Mouse (Mus musculus): ENCODE measurements around the gene Gm34302. TPM values are rescaled to one million over a fixed set of nuclear protein-coding genes. Genes with fewer than 3 reads are reported as not detected.

The Gm34302 gene
- polyA plus RNA-seq, 1 experiment from 2014 or later: not detected

DNA sequence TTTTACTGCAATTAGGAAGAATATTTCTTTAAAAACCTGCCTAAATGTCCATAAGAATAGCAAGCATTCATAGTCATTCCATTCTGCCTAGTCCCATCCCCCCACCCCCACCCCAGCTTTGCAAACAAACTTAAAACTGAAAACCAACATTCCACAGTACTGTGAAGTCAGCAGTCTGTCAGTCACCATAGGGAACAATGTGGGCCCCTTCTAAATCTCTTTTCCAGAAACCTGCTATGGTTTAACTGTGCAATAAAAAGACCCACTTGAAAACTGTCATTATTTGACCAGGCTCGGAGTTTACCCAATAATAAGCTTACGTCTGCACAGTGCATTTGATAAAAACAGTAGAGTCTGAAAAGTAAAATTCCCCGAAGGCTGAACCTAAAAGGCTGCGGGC, 9.9 kb upstream of the Gm34302 start:
- no peaks in the 10 kb centered on the region for H3K36me3 ChIP-seq (ENCODE audit: control insufficient read depth, insufficient read depth, low read length)
- no peak overlapping the region for H3K27ac ChIP-seq (ENCODE audit: low read depth, low read length)
- ATAC-seq (ENCODE audit: low read depth): no peak
- H3K4me1 ChIP-seq (ENCODE audit: control insufficient read depth, insufficient read depth, low read length): no peaks in the 10 kb centered on the region
- no peaks in the 10 kb centered on the region for H3K9me3 ChIP-seq (ENCODE audit: control insufficient read depth, low read length)
- no peak overlapping the region for H3K9ac ChIP-seq (replicated peaks; ENCODE audit: low read depth, low read length)
- 70% methylated on average over 4 of the region's 4 CpGs for WGBS
- H3K4me2 ChIP-seq (ENCODE audit: low read depth, low read length): no peak overlapping the region
- H3K27me3 ChIP-seq (ENCODE audit: control insufficient read depth, insufficient read depth, low read length): no peaks in the 10 kb centered on the region
- H3K4me3 ChIP-seq (ENCODE audit: low read depth, low read length): no peak overlapping the region

DNA sequence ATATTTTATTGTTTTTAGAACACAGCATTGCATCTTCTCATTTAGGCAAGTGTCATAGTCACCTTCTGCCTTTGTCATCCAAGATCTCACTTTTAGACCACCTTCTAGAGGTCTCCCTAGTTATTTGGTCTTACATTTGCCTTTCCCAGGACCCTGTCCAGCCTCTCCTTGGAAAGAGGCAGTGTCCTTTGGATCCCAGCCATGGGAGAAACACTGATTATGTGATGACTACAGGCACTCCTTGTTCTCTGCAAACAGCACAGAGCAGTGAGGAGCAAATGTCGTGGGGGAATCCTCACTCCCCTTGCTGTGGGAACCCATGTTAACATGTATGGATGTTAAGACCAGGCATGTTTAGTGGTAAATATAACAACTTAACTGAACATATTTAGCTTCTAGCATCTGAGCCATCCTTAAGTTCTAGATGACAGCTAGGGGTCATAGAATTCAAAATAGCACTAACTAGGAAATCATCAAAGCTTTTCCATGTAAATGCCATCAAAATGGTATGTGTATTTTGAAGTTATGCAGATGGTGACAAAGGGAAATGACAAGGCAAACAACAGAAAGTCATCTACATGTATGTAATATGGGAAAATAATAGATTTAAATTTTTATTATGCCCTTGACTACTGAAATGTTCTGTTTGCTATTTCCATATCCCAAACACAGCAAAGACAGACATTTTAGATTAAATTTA, 43.1 kb downstream of the Gm34302 start:
- WGBS: 77% methylated on average over 1 of the region's 1 CpGs
- H3K9ac ChIP-seq (replicated peaks; ENCODE audit: low read depth, low read length): no peak overlapping the region
- no peaks in the 10 kb centered on the region for H3K9me3 ChIP-seq (ENCODE audit: control insufficient read depth, low read length)
- H3K27me3 ChIP-seq (ENCODE audit: control insufficient read depth, insufficient read depth, low read length): no peaks in the 10 kb centered on the region
- H3K36me3 ChIP-seq (ENCODE audit: control insufficient read depth, insufficient read depth, low read length): no peaks in the 10 kb centered on the region
- H3K4me1 ChIP-seq (ENCODE audit: control insufficient read depth, insufficient read depth, low read length): no peaks in the 10 kb centered on the region
- no peak overlapping the region for H3K27ac ChIP-seq (ENCODE audit: low read depth, low read length)
- ATAC-seq (ENCODE audit: low read depth): no peak
- H3K4me2 ChIP-seq (ENCODE audit: low read depth, low read length): no peak overlapping the region
- H3K4me3 ChIP-seq (ENCODE audit: low read depth, low read length): no peak overlapping the region

DNA sequence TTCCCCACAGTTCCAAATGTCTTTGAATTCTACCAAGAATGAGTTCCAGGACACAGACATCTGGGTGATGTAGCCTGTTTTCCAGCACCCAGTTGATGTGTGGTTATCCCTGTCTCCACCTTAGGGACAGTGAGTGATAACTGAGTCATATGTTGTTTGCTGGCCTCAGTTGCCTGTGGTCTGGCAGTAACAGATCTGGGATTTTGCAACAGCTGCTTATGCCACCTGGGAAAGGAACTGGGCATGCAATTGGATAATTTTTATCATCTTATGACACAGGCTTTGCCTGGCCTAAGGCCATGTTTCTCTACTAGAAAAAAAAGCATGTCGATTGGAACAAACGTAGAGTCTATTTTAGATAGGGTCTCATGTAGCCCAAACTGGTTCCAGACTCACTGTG, 43.9 kb downstream of the Gm34302 start:
- no peaks in the 10 kb centered on the region for H3K36me3 ChIP-seq (ENCODE audit: control insufficient read depth, insufficient read depth, low read length)
- no peak overlapping the region for H3K4me2 ChIP-seq (ENCODE audit: low read depth, low read length)
- no peak for ATAC-seq (ENCODE audit: low read depth)
- H3K4me3 ChIP-seq (ENCODE audit: low read depth, low read length): no peak overlapping the region
- no peaks in the 10 kb centered on the region for H3K27me3 ChIP-seq (ENCODE audit: control insufficient read depth, insufficient read depth, low read length)
- 88% methylated on average over 2 of the region's 2 CpGs for WGBS
- H3K9me3 ChIP-seq (ENCODE audit: control insufficient read depth, low read length): no peaks in the 10 kb centered on the region
- no peaks in the 10 kb centered on the region for H3K4me1 ChIP-seq (ENCODE audit: control insufficient read depth, insufficient read depth, low read length)
- no peak overlapping the region for H3K27ac ChIP-seq (ENCODE audit: low read depth, low read length)
- H3K9ac ChIP-seq (replicated peaks; ENCODE audit: low read depth, low read length): no peak overlapping the region

DNA sequence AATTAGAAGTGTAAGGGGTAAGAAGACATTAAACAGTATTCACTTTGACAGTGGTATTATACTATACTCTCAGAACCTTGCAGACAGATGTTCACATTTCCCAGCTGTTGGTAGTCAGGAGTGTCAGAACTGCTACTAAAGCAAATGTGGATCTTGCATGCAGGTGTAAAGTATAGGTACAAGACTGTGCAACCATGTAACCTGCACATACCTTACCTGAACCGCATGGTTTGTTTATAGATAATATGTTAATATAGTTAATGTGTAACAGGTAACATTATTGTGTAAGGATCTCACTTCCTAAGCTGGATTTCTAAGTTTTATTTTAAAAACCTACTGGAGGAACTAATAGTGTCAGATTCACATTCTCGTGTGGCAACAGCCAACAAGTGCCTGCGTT, 44.8 kb downstream of the Gm34302 start:
- no peak overlapping the region for H3K4me3 ChIP-seq (ENCODE audit: low read depth, low read length)
- H3K27ac ChIP-seq (ENCODE audit: low read depth, low read length): no peak overlapping the region
- H3K36me3 ChIP-seq (ENCODE audit: control insufficient read depth, insufficient read depth, low read length): no peaks in the 10 kb centered on the region
- no peak overlapping the region for H3K9ac ChIP-seq (replicated peaks; ENCODE audit: low read depth, low read length)
- no peaks in the 10 kb centered on the region for H3K9me3 ChIP-seq (ENCODE audit: control insufficient read depth, low read length)
- no peaks in the 10 kb centered on the region for H3K4me1 ChIP-seq (ENCODE audit: control insufficient read depth, insufficient read depth, low read length)
- ATAC-seq (ENCODE audit: low read depth): no peak
- WGBS: 92% methylated on average over 3 of the region's 3 CpGs
- H3K27me3 ChIP-seq (ENCODE audit: control insufficient read depth, insufficient read depth, low read length): no peaks in the 10 kb centered on the region
- H3K4me2 ChIP-seq (ENCODE audit: low read depth, low read length): no peak overlapping the region

Other genes starting within 250 kb of the Gm34302 start
- 5.6 and 6.7 TPM in 2 replicates for gene Mme, start 242.3 kb downstream of the Gm34302 start, polyA plus RNA-seq (2014; fragmentation: Nextera tagmentation; extraction: Ambion mirVana)